Mouse (Mus musculus) kidney, adult 2 months (tissue): ENCODE measurements around the gene Rapgefl1.

Experiments
- CTCF ChIP-seq: fragments of 200-500 bp; conservative IDR thresholded peaks from 2 replicates; pipeline ENCODE4 v1.5.1; 2011; ENCODE audit warnings: low read depth, mild to moderate bottlenecking, control low read depth, low read length, moderate library complexity, mixed read lengths; ENCODE audit not compliant: insufficient read depth, insufficient read length
- POLR2A ChIP-seq: fragments of 200-500 bp; IDR thresholded peaks from one replicate; pipeline ENCODE4 v1.6.1; 2011; ENCODE audit warnings: low read depth, low read length, control low read depth

DNA sequence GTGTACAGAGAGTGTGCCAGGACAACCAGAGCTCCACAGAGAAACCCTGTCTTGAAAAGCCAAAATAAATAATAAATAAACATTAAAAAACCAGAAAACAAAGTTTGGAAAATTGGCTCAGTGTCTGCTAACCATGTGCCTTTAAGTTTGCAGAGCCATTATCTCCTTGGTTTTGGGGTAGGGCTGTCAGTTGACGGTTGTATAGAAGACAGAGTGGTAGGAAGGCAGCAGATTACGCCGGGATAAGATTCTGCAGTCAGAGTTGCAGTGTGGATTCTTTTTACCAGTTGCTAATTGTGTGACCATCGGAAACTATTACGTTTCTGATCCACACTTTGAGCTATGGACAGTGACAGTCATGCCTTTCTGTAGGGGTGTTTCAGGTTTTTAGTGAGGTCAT is 53.4 kb downstream of the Rapgefl1 start:
- TF ChIP-seq POLR2A, result no peak
- no peak for TF ChIP-seq CTCF
